Mouse (Mus musculus) MN1 (cell line): ENCODE data around the gene Adam1b.
"Not testable (repeated sequence)": the region's sequence is repeated elsewhere in the genome, so short reads cannot be mapped to it uniquely, and the experiment has no call there.

ENCODE experiments used
- DNase-seq: peaks from one replicate; pipeline ENCODE4 v3.0.0-alpha.2; 2016; ENCODE audit warnings: low spot score

Gene Adam1b

DNA sequence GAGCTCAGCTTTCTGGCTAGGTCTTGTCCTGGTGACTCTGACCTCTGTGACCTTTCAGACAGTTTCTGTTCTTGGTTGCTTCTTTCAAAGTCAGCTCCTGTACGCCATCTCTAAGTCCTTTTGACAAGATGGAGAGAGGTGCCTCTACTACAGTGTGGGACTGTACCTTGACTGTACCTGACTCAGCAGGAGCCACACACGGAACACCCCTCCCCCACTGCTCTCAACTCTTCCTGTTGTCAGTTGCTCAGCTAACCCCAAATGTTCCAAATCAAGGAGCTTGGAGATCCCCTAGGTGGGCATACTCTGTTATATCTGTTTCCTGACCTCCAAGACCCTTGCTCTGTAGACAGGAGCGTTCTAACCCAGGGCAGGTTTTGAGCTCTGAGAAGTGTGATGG lies at the start of gene Adam1b:
Adam1b (minus strand) TSS at position 205 of the 400 bp plus-strand sequence.
- DNase-seq: no peak

DNA sequence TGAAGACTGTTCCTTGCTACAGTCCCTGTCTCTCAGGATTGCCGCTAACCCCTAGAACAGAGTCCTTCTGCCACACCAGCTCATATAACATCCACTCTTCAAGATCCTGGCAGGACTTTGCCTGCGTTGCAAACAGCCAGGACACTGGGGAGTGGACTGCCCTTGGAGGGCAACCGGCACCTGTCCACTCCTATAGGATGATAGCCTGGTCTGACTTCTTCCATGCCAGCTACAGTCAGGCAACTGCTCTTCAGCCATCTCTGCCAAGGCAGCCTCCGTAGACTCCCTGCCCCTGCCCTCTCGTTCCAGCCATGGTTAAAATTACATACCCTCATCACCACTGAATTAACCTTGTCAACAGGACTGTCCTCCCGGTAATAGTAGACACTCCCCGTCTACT lies 46.0 kb upstream of the Adam1b start:
- no peak for DNase-seq

DNA sequence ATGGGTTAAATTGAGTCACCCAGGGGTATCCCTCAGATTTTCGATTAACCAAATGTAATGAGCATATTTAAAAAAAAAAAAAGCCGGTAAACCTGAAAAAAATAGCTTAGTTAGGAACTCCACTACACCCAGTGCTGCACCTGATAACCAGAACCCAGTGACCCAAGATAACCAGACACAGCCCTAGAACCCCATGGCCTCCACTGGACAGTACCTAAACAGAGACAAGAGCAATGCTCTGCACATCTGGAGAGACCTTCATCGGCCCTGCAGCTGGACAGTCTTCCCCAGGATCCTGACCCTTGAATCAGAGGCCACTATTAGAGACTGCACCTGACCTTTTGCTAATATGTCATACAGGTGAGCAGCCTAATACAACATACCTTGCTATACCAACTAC lies 43.8 kb upstream of the Adam1b start:
- DNase-seq: no peak

DNA sequence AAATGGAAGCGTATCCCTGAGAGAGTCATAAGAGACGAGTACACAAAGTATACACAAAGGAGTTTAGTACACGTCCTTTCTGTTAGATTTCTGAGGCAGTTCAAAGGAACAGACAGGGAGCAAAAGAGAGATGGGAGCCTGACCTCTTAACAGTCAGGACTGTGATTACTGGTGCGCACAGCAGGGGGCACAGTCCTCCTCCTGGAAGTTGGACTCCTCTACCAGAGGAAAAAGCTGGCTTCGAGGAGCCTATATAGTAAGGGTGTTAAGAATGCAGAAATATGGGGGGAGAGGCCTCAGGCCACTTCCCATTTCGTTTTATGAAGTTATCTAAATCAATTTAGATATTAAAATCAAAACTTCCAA lies 43.3 kb upstream of the Adam1b start:
- DNase-seq: peak; percentile 79

DNA sequence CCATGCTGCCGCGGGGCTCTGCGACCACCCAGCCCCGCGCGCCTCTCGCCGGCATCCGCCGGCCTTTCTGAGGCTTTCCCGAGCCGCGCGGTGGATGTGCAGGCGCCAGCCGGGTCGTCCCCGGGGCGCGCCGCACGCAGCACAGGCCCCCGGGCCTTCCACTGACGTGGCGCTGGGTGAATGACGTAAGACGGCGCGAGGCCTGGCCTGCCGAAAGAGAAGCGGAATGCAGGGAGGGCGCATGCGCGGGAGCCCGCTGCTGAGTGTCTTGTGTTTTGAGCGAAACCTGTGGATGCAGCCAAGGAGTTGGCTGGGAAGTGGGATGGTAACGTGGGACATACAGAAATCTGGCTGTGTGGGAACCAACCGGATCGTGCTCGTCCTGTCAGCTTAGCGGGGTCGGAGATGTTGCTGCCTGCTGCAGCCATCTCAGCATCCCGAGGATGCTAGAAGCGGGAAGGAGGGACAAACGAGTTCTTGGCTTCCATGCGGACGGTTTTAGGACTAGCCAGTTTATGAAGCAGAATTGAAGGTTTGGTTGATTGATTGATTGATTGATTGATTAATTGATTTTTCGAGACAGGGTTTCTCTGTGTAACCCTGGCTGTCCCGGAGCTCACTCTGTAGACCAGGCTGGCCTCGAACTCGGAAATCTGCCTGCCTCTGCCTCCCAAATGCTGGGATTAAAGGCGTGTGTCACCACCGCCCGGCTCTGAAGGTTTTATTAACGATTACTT lies 42.7 kb upstream of the Adam1b start, which contains the start of gene Mapkapk5:
Mapkapk5 (minus strand) TSS at position 113 of the 737 bp plus-strand sequence.
- DNase-seq: peak; percentile 97

DNA sequence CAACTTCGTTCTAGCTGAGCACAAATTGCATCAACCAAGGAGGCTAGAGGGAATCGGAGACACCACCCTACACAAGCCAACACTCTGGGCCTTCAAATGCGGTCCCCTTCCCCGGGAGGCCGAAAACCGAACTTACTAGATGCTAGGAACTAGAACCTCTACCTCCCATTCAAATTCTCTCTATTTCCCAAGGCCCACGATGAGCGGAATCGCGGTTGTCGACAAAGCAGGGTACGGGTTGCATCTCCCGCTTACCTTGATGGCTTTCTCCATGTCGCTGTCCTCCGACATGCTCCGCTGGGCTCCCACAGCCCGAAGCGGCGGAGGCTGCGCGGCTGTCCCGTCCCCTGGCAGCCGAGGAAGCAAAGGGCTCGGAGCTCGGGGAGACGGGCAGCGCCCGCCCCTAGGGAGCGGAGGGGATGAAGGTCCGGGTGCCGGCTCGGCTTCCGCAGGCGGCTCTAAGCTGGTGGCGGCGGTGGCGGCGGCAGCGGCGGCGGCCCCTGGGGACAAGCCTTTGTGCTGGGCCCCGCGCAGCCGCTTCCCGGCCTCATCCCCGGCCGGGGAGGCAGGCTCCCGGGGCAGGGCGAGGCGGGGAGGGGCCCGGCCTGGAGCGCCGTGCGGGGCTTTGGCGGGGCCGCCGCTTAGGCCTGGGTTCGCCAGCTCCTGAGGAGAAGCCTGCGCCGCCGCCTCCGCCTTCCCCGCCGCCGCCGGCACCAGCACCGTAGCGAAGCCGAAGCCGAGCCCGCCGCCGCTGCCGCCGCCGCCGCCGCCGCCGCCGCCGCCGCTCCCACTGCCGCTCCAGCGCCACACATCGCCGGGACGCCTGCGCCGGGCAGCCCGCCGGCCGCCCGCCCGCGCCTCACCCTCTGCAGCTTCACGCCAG lies 41.9 kb upstream of the Adam1b start, which contains the start of the genes Adam1a and Gm42878:
Adam1a (minus strand) TSS at position 573 of the 883 bp plus-strand sequence.
Gm42878 (minus strand) TSS at position 573 of the 883 bp plus-strand sequence.
- DNase-seq: peak; percentile 68

DNA sequence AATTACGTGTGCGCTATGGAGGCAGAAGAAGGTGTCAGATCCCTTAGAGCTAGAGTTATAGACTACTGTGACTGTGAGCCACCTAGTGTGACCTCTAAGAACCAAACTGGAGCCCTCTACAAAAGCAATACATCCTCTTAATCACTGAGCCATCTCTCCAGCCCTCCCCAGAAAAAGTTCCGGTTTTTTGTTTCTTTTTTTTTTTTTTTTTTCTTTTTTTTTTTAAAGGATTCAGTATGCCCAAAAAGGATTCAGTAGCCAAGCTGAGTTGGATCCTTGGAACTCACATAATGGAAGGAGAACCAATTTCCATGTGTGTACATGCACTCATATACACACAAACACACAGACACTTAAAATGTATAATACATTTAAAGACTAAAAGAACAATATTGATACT lies 40.1 kb upstream of the Adam1b start:
- no peak for DNase-seq

DNA sequence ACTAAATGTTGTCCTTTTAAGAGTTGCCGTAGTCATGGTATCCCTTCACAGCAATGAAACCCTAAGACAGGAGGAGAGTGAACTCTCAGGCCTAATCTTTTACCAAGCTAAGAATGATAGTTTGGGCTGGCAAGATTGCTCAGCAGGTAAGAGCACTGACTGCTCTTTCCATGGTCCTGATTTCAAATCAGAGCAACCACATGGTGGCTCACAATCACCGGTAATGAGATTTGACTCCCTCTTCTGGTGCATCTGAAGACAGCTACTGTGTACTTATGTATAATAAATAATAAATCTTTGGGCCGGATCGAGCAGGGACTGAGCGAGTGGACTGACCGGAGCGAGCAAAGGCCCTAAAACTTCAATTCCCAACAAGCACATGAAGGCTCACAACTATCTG lies 38.0 kb upstream of the Adam1b start:
- no peak for DNase-seq

DNA sequence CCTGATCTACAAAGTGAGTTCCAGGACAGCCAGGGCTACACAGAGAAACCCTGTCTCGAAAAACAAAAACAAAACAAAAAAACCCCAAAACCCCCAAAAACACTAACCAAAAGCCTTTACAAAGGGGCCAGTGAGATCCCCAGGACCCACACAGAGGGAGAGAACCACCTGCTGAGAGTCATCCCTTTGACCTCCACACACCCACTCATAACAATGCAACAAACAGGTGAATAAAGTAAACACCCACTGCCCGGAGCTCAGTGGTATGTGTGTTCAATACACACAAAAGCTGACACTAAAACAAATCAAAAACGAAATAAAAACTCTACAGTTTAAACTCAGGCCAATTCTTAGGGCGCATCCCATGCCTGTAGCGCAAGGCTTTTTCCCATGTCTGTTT lies 36.8 kb upstream of the Adam1b start:
- DNase-seq: no peak

DNA sequence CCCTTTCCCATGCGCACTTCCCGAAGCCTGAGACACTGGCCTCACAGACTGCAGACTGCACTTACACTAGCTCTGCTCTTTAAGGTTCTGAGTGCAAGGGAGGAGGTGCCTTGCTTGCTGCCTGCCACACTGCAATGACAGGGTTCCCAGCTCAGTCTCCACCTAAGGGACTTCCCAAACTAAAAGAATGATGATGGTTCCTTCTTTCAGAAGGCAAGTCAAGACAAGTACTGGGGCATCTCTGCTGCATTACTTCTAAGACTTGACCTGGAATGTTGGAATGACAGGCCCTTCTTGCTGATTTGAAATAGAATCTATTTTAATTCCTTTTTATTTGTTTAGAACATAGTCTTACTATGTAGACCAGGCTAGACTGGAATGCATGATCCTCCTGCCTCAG lies 34.4 kb upstream of the Adam1b start:
- no peak for DNase-seq

DNA sequence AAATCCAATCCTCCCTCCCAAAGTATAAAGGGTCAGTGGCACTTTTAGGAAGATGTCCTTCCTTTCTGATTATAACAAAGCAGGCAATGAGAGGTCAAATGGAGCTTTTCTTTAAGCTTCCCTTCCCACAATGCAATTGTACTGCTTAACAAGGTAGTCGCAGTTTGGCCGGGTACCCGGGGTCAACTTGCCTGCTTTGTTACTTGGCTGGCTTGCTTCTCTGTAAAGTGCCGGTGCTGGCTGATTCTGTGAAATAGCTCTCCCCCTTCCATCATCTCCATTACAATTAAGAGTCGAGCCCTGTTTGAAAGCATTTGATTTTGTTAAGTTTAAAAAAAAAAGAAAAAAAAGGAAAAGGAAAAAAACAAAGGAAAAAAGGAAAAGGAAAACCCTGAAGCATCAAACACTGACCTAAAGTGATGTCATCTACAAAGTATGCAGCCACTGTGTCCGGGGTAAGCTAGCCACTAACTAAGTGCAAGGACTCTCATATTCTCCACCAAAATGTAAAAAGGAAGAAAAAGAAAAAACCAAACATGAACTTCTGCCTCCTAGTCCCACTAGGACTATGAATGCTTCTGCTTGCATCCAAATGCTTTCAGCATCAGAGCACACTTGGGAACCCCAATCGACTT lies 33.8 kb upstream of the Adam1b start:
- DNase-seq: no peak

DNA sequence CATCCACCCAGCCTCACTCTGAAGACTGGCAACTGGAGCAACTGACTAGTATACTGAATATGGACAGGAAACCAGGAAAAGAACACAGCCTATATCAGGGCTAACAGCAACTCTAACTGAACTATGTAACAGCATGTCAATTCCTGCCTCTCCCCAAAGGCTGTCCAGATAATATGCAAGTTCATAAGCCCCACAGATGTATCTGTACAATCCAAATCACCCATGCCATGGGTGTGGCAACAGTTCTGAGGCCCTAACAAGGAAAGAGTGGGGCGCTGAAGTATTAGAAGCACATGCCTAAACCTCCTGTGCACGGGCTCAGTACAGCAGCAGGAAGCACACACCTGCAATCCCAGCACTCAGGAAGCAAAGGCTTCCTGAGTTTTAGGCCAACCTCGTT lies 31.9 kb upstream of the Adam1b start:
- no peak for DNase-seq

DNA sequence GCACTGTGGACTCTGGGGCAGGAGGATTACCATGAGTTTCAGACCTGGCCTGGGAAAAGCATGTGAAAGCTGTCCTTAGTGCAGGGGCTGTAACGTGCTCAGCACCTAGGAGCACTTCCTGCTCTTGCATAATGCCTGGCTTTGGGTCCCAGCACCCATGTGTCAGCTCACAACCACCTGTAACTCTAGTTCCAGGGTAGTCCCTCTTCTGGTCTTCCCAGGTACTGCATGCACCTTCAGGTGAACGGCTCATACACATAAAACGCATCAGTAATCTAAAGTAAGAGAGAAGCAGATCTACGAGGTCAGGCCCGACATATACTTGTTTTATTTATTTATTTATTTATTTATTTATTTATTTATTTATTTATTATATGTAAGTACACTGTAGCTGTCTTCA lies 31.3 kb upstream of the Adam1b start:
- DNase-seq: peak; percentile 31

DNA sequence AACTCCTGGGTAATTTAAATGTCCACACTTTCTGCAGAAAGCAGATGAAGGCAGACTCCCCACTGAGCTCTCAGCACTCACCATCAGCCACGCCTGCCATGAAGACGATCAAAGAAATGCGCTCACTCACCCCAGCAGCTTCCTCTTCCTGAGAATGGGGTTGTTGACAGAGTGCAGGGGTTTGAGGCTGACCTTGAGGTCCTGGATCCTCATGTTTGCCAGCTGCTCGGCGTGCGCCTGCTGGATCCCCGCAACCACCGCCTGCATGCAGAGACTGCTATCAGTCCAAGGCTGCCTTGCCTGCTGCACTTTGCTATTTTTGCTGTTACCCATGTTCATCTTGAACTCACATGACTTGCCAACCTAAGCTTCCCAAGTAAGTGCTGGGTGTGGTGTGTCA lies 23.7 kb upstream of the Adam1b start:
- no peak for DNase-seq

DNA sequence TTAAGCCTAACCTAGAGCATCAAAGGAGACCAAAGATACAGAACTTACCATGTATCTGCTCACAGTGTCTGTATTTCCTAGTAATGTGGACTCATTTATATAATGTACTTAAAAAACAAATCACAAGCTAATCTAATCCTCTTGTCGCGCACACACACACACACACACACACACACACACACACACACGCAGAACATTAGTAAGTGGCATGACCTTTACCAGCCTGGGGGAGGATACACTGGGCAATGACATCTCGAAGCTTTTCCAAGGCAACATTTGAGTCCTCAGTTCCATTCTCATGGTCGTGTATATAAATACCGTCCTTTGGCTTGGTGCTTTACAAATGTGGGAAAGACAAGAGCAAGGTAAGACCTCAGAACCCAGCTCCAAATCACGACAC lies 23.3 kb upstream of the Adam1b start:
- DNase-seq: no peak

DNA sequence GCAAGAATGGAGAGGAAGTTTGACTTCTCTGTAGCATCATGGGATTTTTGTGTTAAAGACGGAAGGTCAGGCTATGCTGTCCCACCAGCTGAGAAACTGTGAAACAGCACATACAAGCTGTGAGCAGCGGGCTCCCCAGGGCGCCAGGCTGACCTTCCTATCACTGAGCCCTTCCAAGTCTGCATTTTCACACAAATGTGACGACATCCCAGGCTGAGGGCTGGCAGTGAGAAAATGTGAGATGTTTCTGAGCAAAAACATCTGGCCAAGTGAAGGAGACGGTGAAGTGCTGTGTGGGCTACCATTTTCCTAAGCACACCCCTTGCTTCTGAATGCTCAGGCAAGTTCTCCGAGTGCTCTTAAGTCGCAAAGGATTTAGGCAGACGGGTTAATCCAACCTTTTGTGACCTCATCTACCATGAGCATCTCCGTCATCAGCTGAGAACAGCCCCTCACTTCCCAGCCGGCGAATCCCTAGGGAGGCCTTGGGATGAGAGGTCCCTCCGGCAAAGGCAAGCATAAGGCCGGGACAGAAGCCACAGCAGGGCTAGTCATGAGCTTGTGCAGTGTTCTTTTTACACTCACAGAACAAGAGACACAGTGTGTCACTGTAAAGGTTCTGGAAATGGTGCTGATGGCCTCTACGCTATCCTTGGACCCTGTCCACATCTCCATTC lies 22.7 kb upstream of the Adam1b start:
- no peak for DNase-seq

DNA sequence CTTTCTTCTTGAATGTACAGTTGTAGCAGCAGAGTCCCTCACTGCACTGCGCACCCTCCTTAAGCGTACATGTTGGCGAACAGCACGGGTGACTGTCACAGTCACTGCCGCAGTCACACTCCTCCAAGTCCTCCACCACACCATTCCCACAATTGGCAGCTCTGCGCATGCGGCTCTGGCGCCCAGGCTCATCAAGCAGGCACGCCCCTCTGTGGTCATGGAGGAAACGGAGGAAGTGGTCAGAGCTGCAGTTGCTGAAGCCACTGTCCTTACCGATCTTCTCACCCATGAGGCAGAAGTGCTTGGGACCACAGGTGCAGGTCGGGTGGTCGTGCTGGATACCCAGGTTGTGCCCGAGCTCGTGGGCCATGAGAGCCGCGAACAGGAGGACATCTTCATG lies 16.5 kb upstream of the Adam1b start:
- not testable (repeated sequence) for DNase-seq

DNA sequence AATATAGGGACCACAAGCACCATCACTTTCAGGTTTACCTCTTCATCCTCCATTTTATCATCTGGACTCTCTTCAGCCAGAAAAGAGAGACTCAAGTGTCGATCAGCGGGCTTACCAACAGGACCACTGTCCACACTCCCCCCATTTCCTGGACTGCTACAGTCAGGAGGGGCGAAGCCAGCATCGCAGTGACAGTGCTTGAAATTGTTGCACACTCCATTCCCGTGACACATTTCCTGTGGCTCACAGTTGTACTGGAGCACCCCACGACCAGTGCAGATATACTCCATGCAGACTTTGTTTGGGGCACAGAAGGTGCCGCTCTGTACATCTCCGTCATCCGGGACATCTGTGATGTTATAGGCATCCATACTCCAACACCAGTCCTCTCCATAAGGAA lies 15.7 kb upstream of the Adam1b start:
- no peak for DNase-seq

DNA sequence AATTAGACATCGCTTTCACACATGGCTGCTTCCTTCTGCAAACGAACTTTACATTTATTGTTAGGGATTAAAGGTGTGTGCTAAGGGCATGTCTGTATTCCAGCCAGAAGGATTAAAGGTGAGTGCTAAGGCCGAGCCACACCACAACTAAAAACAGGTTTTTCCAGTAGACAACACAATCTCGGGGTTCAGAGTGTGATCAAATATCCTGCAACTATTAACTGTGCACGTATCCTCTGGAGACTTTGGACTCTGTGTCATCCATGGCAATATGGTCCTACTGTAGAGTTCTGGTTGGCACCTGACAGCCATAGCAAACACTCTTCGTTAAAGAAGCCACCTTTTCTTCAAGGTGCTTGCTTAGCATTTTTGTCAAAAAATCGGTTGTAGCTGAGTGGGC lies 6.8 kb upstream of the Adam1b start:
- DNase-seq: no peak

DNA sequence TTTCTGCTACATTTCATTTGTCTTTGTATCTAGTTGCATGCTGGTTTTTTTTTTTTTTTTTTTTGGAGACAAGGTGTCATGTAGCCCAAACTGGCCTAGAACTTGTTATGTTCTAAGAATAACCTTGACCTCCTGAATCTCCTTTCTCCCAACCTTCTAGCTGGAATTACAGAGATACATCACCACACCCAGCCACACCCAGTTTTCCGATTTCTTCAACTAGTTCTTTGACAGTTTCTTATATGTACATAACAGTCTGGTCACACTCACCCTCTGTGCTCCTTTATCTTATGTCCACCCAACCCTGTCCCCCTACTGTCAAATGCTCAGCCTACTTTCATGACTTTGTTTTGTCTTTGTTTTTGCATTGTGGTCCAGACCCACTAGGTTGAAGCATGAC lies 3.6 kb upstream of the Adam1b start:
- DNase-seq: no peak

DNA sequence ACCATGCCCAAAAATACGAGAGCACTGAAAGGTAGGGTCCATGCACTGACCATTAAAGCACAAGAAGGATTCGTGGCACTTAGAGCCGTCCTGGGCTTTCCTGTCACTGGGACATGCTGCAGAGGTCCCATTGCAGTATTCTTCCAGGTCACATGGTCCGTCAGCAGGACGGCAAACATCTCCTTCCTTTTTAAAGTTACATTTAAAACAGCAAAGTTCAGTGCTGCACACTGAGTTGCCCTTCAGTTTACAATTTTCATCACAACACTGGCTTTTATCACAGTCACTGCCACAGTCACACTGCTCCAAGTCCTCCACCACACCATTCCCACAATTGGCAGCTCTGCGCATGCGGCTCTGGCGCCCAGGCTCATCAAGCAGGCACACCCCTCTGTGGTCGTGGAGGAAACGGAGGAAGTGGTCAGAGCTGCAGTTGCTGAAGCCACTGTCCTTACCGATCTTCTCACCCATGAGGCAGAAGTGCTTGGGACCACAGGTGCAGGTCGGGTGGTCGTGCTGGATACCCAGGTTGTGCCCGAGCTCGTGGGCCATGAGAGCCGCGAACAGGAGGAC lies 1.7 kb downstream of the Adam1b start:
- not testable (repeated sequence) for DNase-seq

DNA sequence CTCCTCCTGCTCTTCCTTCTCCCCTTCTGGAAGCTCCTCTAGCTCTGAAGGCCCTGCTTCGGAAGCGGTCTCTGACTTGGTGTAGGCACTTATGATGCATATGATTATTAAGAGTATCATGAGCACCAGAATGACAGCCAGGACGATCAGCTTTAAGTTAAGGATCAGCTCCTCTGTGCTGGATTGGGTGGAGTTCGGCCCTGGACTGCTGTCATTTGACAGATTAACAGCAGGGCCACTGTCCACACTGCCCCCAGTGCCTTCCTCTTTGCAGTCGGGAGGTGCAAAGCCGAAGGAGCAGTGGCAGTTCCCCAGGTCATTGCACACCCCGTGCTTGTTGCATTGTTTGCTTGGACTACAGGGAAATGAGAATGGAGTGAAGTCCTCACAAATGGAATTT lies 2.5 kb downstream of the Adam1b start:
- no peak for DNase-seq
